Mouse (Mus musculus) MEL (cell line): Measurements from ENCODE around the gene Rab12.

Experiments used
- MXI1 ChIP-seq: IDR thresholded peaks from 2 replicates; pipeline ENCODE4 v1.6.1; 2011; ENCODE audit warnings: mild to moderate bottlenecking, low read depth, low read length, improper control_type of control experiment
- USF1 ChIP-seq: IDR thresholded peaks from 2 replicates; pipeline ENCODE4 v1.6.1; 2014; ENCODE audit warnings: low read depth, mild to moderate bottlenecking, inconsistent platforms, low read length, improper control_type of control experiment, moderate library complexity

DNA sequence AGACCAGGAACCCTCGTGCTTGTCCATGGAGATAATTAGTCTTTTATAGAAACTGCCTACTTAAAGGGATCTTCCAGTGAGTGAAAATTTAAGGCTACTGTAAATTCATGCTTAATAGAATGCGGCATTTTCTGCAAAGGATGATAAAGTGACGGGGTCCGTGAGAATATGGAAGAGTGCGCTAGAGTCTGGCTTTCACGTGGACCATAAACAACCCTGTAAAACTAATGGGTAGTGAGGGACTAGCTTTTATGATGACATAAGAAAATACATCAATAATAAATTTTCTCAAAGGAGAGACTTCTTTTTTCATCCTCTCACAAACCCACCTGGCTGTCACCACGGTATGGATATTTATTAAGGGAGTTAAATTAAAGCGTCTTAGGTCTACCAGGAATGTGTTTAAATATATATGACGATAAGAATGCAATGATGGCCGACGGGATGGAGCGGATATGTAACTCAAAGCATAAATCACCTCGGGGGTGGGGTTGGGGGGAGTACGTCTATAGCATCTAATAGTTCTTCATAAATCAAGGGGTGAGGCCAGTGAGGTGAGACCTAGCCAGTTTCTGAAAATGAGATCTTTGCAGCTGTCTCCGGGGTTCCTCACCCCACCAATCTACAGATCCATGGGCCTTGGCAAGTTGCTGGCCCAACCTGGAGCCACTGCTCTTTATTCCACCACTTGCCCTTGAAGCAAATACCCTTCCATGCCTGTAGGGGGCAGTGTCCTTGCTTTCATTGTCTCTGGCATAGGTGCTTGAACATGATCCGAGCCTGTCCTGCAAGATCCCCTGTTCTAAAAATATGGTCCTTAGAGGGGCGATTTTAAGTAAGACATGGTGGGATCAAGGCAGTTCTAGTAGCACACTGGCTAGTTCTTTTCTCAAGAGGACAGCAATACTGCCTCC is 39.1 kb upstream of the Rab12 start:
- TF ChIP-seq MXI1 (no peak), USF1 (no peak)
